Mouse (Mus musculus): ENCODE measurements at regions not wholly inside any gene's neighbourhood (a gene's known extent, or its start where the extent isn't known, plus 50 kb on each side); places are given as distances from the start of the nearest gene placed in this dataset.
"Not testable (repeated sequence)": the region's sequence is repeated elsewhere in the genome, so short reads cannot be mapped to it uniquely, and the experiment has no call there.

DNA sequence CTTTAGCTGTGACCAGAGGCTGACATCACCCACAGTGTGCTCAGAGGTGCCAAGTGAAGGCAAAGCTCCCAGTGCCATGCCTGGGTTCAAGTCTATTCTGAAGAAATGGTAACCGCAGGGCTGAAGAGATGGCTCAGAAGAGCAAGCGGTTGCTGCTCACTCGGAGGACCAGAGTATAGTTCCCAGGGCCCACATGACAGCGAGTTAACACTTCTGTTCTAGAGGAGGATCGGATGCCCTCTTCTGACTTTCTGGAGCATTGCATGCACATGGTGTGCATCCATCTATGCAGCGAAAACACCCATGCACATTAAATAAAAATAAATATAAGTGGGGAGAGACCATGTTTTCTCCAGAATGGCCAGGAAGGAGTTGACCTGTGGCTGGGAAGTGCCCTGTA is 209.5 kb downstream of the Sorl1 start:
- DNase-seq, result no peak

DNA sequence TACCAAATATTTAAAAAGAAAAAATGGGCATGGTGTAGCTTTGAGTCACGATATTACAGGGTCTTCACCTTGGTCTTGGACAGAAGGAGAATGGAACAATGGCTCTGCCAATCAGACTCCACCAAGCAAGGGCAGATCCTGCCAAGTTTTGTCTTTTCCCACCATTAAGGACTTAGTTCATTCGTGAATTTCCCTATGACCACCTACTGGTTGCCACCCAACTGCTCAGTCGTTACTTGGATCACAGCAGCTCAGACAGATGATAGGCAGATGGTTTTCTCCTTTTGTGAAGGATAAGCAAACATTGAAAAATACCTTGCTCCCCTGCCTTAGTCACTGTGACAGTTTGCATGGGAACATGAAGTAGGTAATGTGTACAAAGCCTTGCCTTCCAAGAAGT is 210.2 kb downstream of the Sorl1 start:
- no peak for DNase-seq

DNA sequence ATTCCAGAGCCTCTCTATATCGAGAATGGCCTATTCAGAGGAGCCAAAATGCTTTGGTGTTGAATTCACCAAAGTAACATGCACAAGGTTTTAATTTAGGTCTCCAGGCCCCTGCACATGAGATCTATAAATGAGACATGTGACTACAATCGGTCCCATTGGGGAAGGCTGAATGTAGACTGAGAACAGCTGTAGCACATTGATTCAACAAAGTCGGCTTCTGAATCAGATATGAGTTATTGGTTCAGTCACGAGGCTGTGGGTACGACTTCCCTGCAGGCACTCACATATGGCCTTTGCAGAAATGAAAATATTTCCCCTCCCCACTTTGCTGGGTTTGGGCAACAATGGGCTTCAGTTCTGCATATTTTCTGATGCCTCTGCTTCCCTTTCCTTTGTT is 211.6 kb downstream of the Sorl1 start:
- DNase-seq, result no peak

DNA sequence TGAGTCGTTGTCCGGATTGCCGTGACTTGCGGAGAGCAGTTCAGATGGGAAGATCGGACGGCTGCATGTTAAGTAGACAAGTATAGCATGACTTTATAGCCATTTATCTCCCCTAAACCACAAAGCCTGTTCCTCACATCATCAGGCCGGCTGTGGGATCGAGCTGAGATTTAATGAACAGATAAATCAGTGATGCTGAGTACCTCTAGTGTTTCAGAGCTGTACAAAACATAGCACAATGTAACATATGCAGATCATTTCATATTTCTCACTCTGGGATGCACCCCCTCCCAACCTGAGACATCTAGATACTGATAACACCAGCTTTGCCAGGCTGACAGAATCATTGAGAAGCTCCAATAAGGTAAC is 223.5 kb downstream of the Sorl1 start:
- no peak for DNase-seq

DNA sequence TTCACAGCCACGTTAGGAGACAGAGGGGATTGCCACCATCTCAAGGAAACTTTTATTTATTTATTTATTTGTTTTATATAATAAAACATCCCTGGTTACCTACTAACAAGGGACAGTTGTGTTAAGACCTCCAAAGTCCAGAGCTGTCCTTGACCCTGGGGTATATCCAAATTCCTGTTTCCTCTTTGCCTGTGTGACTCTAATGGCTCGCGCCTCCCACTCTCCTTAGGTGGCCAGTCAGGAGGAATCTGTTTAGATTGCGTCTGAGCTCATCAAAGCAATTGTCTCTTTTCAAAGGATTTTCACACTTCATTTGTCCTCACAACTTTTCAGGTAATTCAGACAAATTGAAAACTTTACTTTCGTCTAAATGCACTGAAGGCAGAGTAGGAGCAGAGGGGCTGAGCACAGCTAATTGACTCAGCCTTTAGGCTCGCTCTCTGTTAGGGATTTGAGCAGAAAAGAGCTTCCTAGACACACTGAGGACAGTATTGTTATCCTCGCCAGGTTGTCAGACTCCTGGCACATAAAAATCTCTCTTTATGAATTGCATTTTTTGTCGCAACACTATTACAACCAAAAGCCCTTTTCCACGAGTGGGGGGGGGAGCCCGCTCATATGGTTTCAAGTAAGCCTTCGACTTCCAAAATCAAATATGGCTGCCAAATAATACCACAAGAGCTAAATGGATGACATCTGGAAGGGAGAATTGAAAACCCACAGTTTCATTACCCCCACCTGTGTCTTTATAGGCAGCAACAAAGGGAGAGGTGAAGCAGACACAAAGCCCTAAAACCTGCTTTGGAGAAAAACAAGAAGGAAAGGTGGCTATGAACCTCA is 224.1 kb downstream of the Sorl1 start:
- DNase-seq, result no peak

DNA sequence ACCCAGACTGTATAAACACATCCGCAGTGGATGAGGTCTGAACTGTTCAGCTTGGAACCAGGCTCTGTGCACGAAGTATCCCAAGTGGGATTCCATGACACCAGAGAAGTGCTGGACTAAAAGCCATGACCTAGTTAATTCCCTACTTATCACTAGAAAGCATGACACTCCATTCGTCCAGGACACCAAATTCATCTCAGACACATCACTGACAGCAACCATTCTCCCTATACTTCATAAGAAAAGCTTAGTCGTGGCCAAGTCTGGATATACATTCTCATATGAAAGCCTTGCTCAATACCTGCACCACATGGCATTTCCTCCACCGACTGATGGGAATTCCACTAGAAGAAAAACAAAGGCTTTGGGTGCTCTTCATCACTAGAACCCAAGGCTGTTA is 229.0 kb downstream of the Sorl1 start:
- no peak for DNase-seq

DNA sequence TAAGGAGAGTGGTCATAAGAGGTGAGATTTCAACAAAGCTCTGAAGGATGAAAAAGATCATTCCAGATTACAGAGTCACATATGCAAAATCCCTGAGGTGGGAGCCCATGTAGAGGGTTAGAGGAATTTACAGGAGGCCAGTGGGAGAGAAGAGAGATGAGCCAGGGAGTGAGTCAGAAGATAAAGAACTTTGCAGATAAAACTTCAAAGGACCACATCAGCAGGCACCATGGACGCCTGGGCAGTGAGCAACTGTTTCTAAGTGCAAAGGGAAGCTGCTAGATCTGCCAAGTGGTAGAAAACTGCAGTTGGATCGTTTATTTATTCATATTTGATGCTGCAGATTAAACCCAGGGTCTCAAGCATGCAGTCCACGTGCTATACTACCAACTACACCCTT is 231.3 kb downstream of the Sorl1 start:
- no peak for DNase-seq

DNA sequence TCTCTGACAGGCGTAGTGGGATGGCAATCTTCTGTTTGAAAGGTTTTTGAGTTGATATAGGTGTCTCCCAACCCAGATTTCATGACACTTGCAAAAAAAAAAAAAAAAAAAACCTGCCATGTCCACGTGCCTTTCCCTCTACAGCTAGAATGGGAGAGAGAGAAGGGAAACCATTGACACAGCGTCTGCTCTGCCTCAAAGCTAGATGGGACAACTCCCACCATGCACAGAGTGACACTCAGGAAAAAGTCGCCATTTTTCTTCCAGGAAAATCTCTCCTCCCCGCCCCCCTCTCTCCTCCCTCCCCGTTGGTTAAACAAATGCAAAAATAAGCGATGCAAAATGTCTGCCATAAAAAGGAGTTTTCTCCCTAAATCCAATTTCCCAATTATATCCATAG is 232.9 kb downstream of the Sorl1 start:
- no peak for DNase-seq

DNA sequence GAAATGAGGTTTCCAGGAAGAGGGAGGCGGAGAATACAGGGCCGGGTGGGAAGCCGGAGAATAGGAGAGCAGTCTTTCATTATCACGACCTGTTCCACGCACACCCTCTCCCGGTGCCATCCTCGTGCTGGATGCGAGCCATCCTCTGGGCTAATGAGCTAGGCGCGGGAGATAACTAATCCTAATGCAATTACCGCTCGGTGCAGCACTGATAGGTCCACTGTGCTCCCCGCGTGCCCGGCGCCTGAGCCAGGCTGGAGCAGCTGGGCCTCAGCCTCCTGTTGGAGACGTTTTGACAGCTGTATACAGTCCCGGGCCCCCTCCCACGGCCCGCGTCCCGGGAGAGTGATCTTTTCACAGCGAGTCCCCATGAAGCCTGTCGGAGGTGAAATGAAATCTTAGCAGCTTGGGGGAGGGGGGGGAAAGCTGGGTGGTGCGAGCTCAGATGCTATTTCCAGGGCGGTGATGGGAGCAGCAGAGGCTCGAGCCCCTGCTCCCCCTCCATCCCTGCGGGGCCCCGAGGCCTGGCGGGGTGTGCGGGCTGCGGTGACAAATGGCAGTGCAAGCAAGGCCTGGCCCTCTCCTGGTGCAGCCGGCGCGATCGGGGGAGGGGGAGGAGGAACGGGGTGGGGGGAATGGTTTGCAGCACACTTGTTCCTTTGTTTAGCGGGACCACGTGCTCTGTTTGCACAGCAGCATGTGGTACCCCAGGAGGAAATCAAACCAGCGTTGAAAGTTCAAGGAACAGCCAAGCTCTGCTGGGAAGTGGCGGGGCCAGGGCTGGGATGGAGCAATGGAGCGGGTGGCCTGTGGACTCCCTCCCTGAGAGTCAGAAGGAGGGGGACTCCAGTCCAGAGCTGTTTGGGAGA is 233.6 kb downstream of the Sorl1 start:
- DNase-seq, result peak; percentile 70

DNA sequence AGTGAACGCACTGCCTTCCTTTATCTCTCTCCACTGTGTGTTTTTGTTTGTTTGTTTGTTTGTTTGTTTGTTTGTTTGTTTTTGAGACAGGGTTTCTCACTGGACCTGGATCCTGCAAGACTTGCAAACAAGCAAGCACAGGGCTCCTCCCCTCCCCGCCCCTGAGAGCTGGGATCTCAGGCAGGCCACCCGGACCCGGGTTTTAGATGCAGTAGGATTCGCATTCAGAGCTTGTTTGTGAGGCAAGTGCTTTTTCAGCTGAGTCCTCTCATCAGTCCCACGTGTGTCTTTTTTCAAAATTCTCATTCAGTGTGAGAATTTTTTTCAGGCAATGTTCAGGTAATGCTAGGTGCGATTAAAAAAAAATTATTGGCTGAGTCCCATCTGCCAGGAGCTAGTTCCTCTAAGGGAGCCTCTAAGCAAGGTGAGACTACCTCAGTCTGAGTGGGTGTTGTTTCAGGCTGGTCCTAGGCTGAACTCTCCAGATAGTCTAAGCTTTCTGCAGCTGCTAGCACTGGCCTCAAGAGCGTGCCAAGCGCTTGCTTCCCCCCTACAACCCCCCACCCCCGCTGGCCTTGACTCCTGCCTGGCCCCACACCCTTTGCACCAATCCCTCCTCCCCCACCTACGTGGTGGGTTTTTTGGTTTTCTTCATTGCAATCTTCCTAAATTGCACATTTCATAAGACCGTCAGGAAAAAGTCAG is 234.4 kb downstream of the Sorl1 start:
- DNase-seq, result no peak

DNA sequence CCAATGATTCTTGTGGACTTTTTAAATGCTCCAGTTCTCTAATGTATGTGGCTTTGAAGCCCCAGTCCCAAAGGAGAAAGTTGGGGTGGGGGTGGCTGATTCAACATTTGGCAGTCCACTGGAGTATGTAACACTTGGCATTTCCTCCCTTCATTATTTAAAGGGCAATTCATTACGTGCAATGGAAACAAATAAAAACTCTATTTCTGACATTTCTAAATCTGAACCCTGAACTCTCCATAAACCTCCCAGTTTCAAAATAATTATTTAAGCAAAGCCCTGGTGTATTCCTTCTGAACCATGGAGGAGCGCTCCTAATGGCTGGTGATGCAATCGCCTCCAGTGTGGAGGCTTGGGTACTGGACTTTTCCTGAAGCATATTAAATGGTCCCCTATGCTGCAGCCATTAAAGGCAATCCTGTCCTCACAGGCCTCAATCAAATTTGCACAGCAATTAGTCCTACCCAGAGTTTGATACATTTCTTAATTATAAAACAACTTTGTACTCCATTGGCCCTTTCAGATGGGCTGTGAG is 235.4 kb downstream of the Sorl1 start:
- DNase-seq, result no peak

DNA sequence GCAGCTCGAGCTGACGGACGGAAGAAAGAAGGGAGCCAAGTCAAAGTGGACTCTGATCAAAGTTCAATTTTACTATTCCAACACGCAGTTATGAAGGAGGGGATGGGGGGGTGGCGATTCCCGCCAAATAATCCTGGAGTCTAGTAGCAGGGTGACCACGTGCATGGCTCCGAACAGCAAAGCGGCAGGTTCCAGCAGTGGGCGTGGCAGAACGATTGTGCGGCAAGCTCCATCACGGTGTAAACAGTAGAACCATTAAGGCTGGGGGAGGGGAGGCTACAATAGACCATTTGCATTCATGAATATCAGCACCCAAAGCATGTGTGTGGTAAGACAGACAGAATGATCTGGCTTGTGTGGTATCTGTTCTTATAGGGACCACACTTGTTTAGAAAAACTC is 237.6 kb downstream of the Sorl1 start:
- not testable (repeated sequence) for DNase-seq

DNA sequence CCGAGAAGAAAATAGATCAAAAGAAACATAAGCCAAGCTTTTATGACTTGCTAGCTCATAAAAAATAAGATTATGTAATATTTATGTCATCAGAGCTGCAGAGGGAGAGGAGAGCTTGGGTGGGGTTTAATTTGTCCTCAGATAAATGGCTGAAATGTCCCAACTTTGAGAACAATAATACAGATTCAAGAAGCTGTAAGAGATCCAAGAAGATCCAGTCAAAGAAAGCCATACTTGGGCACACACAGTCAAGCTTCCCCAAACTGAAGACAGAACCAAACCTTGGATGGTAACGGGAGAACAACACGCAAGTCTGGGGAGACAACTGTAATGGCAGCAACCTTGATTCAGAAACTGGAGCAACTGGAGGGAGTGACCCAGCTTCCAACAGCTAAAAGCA is 243.6 kb downstream of the Sorl1 start:
- no peak for DNase-seq

DNA sequence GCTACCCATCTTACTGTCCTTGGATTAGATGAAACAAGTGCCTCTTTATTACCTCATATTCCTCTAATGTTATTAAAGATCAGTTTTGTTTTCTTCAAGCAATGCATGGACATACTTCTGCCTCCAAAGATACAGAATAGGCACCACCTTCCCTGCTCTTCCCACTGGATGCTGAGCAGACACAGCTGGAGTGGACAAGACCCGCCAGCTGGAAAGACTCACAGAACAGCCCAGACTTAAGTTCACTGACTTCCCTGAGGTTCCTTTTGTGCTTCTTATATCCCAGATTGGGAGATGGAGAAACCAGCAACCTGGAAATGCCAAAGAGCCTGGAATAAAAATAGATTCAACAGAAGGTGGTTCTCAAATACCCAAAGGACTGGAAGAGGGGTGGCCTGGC is 245.0 kb downstream of the Sorl1 start:
- no peak for DNase-seq

DNA sequence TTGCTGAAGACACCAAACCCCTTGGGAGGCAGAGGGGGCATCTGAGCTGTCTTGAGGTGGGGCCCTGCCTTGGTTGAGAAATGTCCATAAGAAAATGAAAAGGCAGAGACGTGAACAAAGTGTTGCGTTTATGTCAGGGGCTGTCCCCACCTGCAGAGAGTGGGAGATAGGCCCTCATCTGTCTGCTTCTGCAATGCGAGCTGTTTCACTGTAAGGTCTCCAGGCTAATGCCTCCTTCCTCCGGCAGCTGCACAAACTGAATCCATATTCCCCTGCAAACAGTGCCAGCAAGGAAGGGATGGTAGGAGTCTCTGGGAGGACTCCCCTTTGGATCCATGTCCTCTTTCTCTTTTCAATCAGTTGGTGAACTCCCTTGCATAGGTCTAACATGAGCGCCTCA is 263.0 kb downstream of the Sorl1 start:
- no peak for DNase-seq

DNA sequence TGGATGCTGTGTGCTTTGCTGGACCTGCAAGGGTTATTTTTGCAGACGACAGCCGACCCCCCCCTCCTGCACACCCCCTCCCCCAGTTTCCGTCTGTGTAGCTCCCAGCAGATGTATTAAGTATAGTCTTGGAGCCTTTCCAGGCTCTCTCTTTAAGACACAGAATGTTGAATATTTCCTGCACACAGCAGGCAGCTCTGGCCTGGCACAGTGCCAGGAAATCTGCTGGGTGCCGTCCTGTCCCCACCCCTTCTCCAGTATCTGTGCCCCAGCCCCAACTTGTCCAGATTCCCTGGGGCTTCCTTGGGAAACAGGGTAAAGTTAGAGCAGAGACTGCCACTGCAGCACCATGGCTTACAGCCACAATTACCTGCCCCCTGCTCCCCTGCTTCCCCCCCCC is 263.4 kb downstream of the Sorl1 start:
- DNase-seq, result peak; percentile 59

DNA sequence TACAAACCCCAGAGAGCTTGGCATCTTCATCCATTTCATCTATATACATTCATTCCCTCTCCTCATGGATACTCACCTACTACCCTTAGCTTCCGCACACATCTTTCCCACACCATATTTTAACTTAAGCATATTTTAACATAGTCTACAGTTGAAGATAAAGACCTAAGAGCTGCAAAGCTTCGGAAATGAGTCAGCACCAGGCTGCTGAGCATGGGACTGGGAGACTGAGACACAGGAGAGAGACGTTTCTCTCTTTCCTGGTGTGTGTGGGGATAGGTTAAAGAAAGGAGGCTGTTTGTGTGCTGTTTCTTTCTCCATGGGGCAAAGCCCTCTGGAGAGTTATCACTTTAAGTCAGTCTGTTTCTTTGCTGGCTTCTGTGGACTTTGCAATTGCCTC is 264.3 kb downstream of the Sorl1 start:
- DNase-seq, result no peak

DNA sequence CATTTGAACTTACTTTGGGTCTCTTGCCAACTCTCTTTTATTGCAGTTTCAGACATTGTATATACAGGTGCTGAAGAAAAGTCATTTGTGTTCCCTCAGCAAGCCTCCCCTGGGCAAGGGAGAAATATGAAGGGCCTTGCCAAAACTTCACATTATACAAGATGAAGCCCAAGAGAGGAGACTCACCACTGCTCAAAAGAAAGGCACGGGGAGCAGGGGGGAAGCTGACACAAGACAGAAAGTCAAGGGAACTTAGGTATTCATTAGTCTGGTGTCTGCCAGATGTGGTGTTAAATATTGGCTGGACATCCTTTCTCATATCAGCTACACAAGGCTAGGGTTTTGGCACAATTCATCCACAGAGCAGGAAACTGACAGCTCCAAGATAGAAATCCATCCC is 272.0 kb downstream of the Sorl1 start:
- DNase-seq, result no peak

DNA sequence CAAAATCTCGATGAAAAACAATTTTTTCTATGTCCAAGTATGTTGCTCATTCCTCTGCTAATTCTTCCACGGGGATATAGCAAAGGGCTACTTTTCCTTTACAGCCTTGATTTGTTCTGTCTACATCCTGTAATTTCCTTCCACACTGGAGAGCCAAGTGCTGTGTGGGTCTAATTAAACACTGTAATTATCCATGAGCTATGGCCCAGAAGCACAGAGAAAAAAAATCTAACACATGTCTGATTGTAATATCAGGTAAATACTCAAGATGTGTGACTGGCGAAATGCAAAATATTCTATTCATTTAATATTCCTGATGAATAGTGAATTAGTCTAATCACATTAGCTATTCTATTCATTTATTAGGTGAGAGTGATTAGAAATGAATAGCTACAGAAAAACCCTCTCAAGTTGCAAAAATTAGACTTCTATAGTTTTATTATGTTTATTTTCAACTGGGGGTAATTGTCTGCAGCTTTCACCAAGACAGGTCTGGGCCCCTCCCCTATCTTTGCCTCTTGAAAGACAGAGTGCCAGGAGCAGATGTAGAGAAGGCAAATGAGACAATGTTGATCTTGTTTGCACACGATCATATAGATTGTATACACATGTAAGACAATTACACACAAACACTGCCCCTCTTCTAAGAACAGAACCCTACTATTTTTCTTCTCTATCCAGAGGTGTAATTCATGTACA is 274.3 kb downstream of the Sorl1 start:
- no peak for DNase-seq

DNA sequence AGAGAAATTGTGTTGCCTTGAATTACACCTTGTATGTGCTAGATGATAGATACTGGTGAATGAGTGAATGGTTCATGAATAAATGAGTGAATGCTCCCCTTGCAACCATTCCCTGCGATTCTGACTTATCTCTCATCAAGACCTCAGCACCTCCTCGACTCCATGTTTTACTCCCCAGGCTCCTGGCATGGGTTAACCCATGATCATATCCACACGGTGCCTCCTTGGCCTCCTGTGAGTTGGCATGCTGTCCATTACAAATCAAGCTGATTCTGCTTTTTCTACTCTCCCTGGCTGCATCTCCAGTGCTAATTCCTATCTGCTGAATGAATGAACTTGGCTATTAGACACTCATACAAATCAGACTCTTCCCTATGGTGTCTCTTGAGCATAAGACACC is 279.5 kb downstream of the Sorl1 start:
- DNase-seq, result no peak

DNA sequence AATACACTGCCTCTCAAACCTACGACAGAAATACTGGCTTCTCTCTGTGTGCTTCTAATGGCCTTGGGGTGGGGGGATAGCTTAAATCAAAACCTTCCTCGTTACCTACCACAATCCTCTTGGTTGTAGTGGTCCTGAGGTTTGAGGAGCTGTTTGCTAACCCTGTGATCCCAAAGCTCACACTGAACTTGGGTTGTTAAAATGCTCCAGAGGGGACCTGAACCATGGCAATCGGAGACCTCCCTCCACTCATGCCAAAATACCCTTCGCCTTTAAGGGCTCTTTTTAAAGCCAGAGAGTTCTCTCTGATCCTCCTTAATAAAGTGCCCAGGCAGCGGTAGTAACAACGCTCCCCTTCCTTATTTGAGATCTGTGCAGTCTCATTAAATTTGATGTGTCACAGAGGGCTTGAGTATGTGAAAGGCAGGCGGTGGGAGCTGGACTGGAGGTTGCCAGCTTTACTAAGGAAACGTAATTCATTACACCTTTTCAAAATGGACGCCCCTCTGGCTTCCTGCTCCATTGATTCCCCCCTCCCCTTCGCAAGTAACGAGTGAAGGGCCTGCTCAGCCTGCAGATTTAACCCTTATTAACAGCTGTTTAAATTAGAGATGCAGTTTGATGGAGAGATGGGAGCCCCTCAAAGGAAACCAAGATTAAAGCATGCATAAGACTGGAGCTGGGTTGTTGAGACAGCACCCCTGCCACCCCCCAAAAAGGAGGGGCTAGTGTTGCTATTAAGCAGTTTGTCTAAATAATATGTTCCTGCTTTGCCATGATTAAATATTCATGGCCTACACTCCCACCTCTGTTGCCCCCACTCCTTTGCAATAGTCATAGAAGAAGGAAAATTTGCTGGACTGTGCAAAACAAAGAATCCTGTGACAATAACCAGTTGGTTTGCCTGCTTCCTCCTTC is 289.4 kb downstream of the Sorl1 start:
- no peak for DNase-seq

DNA sequence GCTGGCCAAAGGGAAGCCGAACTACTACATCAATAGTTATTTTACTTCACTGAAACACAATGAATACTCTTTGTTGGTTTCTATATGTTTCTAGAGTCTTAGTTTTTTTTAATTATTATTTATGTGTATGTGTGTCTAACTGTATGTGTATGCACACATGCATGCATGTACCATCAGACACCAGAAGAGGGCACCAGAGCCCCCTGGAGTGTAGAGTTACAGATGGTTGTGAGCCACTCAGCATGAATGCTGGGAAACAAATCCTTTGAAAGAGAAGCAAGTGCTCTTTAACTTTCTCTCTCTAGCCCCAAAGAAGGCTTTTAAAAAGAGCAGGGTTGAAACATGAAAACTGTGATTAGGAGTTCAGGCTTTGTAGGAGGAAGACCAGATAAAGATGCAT is 290.7 kb downstream of the Sorl1 start:
- DNase-seq, result no peak
